Comparison of ENCODE assay signal across 14 mouse cellular contexts in the genomic region with DNA sequence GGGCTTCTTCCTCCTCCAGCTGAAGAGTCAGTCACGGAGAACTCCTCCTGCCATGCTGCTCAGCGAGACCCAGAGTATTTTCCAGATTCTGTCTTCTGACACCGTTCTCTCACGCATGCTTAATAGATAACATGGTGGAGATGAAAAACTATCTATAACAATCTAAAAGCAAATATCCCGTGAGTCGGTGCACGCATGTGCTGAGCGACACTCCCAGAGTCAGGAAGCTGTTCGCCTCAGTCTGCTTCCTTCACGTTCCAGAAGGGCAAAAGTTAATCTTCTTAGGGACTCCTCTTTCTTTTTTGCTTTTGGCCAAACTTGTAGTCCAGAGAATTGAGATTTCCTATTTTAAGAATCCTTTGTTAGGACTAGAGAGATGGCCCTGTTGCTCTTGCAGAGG.
DNase-seq lines count a peak whose midpoint lies in the region; ATAC-seq lines count a peak whose summit lies in the region.
"Had no signal": no experiment of that assay in that cellular context is flagged by ENCODE, and none has a peak within 500 bp of the region (broad histone marks: within the 10 kb centered on the region; RNA-seq: fewer than 3 reads in every experiment).

No protein-coding gene starts in this region.

- intact Hi-C loops in heart, postnatal 36 days (cut with DNase I) = no loop called here
- intact Hi-C loops in left cerebral cortex, postnatal 14 days (cut with DNase I) = no loop called here

- ATAC-seq in heart, embryonic 11.5 days (replicated peaks; ENCODE audit: insufficient number of reproducible peaks, low FRiP score, low TSS enrichment) = no peak
- ATAC-seq in kidney, embryonic 16.5 days (ENCODE audit: low FRiP score, low TSS enrichment) = 0 out of 2 replicates have a peak, but pooled peaks have one; percentile 9
- ATAC-seq in stomach, embryonic 15.5 days (ENCODE audit: insufficient read depth, low FRiP score, low read depth) = no peak
- ATAC-seq: activated CD4-positive, CD25-positive, alpha-beta regulatory T cell, adult 4 months had no signal

- no peaks in the 10 kb centered on the region for H3K9me3 ChIP-seq in heart, embryonic 11.5 days (replicated peaks; ENCODE audit: control insufficient read depth, low read length)
- no peaks in the 10 kb centered on the region for H3K9me3 ChIP-seq in kidney, embryonic 16.5 days (ENCODE audit: low read length)
- H3K9me3 ChIP-seq in midbrain, embryonic 10.5 days (replicated peaks) = no peaks in the 10 kb centered on the region
- H3K9me3 ChIP-seq in stomach, embryonic 15.5 days = no peaks in the 10 kb centered on the region
- H3K9me3 ChIP-seq: limb, embryonic 15.5 days; lung, embryonic 15.5 days had no signal

- no peak overlapping the region for H3K27ac ChIP-seq in heart, embryonic 11.5 days (ENCODE audit: low read depth, low read length)
- 0 out of 2 replicates have a peak overlapping the region, but pooled peaks have one; percentile 18 for H3K27ac ChIP-seq in kidney, embryonic 16.5 days (ENCODE audit: low read length)
- H3K27ac ChIP-seq in midbrain, embryonic 10.5 days (replicated peaks) = no peak overlapping the region
- H3K27ac ChIP-seq in stomach, embryonic 15.5 days = no peak overlapping the region
- H3K27ac ChIP-seq: limb, embryonic 15.5 days; lung, embryonic 15.5 days had no signal

- H3K27me3 ChIP-seq in heart, embryonic 11.5 days (ENCODE audit: control insufficient read depth, insufficient read depth, low read length) = no peaks in the 10 kb centered on the region
- H3K27me3 ChIP-seq in kidney, embryonic 16.5 days (ENCODE audit: insufficient read depth, low read length) = no peaks in the 10 kb centered on the region
- no peaks in the 10 kb centered on the region for H3K27me3 ChIP-seq in midbrain, embryonic 10.5 days (ENCODE audit: low read depth, poor library complexity, severe bottlenecking)
- H3K27me3 ChIP-seq in stomach, embryonic 15.5 days (replicated peaks) = no peaks in the 10 kb centered on the region
- H3K27me3 ChIP-seq: limb, embryonic 15.5 days; lung, embryonic 15.5 days had no signal

- H3K36me3 ChIP-seq in heart, embryonic 11.5 days (ENCODE audit: control insufficient read depth, insufficient read depth, low read length) = no peaks in the 10 kb centered on the region
- no peaks in the 10 kb centered on the region for H3K36me3 ChIP-seq in kidney, embryonic 16.5 days (ENCODE audit: insufficient read depth, low read length)
- no peaks in the 10 kb centered on the region for H3K36me3 ChIP-seq in midbrain, embryonic 10.5 days
- H3K36me3 ChIP-seq in stomach, embryonic 15.5 days = no peaks in the 10 kb centered on the region
- H3K36me3 ChIP-seq: limb, embryonic 15.5 days; lung, embryonic 15.5 days had no signal

- no peak for DNase-seq in heart, postnatal 36 days
- no peak for DNase-seq in kidney, adult 11 months
- no peak for DNase-seq in midbrain, embryonic 10.5 days (ENCODE audit: low spot score)
- DNase-seq in left cerebral cortex, postnatal 14 days (ENCODE audit: low spot score in 2 of 2) = no peak
- DNase-seq in B cell, adult 2 months = no peak
- DNase-seq: cerebellum, adult 11 months; heart, postnatal 10 days; thymus, postnatal 36 days had no signal

- H3K4me1 ChIP-seq in heart, embryonic 11.5 days (ENCODE audit: control insufficient read depth, insufficient read depth, low read length) = no peaks in the 10 kb centered on the region
- H3K4me1 ChIP-seq in kidney, embryonic 16.5 days (ENCODE audit: insufficient read depth, low read length) = no peaks in the 10 kb centered on the region
- peaks cover 11% of the 10 kb centered on the region for H3K4me1 ChIP-seq in midbrain, embryonic 10.5 days
- H3K4me1 ChIP-seq in stomach, embryonic 15.5 days = no peaks in the 10 kb centered on the region
- H3K4me1 ChIP-seq: lung, embryonic 15.5 days had no signal

- H3K4me3 ChIP-seq in heart, embryonic 11.5 days (ENCODE audit: low read depth, low read length) = 0 out of 2 replicates have a peak overlapping the region, but pooled peaks have one; percentile 12
- no peak overlapping the region for H3K4me3 ChIP-seq in kidney, embryonic 16.5 days (ENCODE audit: low read length)
- H3K4me3 ChIP-seq in midbrain, embryonic 10.5 days = peak overlapping the region; percentile 30; the same call in 1 of the 2 replicates
- no peak overlapping the region for H3K4me3 ChIP-seq in stomach, embryonic 15.5 days (replicated peaks)
- H3K4me3 ChIP-seq: limb, embryonic 15.5 days; lung, embryonic 15.5 days had no signal

- H3K4me2 ChIP-seq in heart, embryonic 11.5 days = peak overlapping the region; percentile 38
- no peak overlapping the region for H3K4me2 ChIP-seq in kidney, embryonic 16.5 days (replicated peaks; ENCODE audit: low read depth, low read length)
- peak overlapping the region; percentile 30; the same call in 1 of the 2 replicates for H3K4me2 ChIP-seq in stomach, embryonic 15.5 days
- H3K4me2 ChIP-seq: limb, embryonic 15.5 days; lung, embryonic 15.5 days had no signal

- WGBS in heart, embryonic 11.5 days (ENCODE audit: insufficient replicate concordance) = 38% methylated on average over 10 of the region's 10 CpGs
- 58% methylated on average over 10 of the region's 10 CpGs for WGBS in kidney, embryonic 16.5 days
- 35% methylated on average over 10 of the region's 10 CpGs for WGBS in midbrain, embryonic 10.5 days
- 43% methylated on average over 10 of the region's 10 CpGs for WGBS in stomach, embryonic 15.5 days

- H3K9ac ChIP-seq in heart, embryonic 11.5 days (ENCODE audit: low read depth, low read length) = no peak overlapping the region
- no peak overlapping the region for H3K9ac ChIP-seq in kidney, embryonic 16.5 days (replicated peaks; ENCODE audit: low read length)
- H3K9ac ChIP-seq in stomach, embryonic 15.5 days = no peak overlapping the region
- H3K9ac ChIP-seq: limb, embryonic 15.5 days; lung, embryonic 15.5 days had no signal

Comparison
In these comparisons a context has a peak if more than half of its experiments do, and no peak if none do; other contexts are left out.
1. H3K4me3 ChIP-seq: peak in heart, embryonic 11.5 days (single experiment) and midbrain, embryonic 10.5 days (single experiment); none in kidney, embryonic 16.5 days (single experiment) and stomach, embryonic 15.5 days (single experiment).